Mouse (Mus musculus) cerebellum, adult 2 months (tissue): ENCODE measurements around the gene Kif28.

ENCODE experiments used
- CTCF ChIP-seq: fragments of 200-500 bp; IDR thresholded peaks from 2 replicates; pipeline ENCODE4 v1.5.1; 2011; ENCODE audit warnings: low read depth, mild to moderate bottlenecking, control low read depth, low read length, moderate library complexity, borderline replicate concordance; ENCODE audit not compliant: insufficient read depth
- POLR2A ChIP-seq: fragments of 200-500 bp; IDR thresholded peaks from 2 replicates; pipeline ENCODE4 v1.6.1; 2011; ENCODE audit warnings: low read length, control low read depth, borderline replicate concordance; ENCODE audit not compliant: insufficient read depth

DNA sequence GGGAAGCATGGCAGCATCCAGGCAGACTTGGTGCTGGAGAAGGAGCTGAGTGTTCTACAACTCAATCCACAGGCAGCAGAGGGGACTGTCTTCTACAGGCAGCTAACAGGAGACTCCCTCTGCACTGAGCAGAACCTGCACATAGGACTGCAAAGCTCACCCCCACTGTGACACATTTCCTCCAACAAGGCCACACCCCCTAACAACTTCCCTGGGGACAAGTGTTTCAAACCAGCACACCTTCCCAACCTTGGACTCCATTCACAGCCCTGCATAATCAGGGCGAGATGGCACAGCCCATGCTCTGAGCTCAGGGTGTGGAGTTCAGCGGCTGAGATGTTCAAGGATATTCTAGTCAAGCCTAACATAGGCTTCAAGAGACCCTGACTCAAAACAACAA lies 68.0 kb downstream of the Kif28 start:
- TF ChIP-seq CTCF = no peak
- no peak for TF ChIP-seq POLR2A
